Mouse (Mus musculus): ENCODE measurements around the gene Rnf40. TPM values are rescaled to one million over a fixed set of nuclear protein-coding genes. Genes with fewer than 3 reads are reported as not detected.

Gene Rnf40
- total RNA-seq, 1 experiment from 2014 or later: 69.6 TPM

DNA sequence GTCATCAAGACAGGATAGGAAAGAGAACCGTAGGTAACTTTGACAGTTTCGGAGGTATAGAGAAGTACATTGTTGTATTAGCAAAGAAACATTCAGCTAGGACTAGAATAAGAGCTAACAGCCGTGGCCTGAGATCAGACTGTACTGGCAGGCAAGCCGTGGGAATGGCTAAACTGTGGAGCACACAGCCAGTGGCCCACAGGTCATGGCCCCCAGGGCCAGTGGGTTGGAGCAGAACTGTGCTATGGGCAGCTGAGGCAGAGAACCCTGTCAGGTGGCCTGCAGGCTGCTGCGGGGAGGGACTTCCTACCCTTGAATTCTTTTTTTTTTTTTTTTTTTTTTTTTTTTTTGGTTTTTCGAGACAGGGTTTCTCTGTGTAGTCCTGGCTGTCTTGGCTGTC, 60.6 kb downstream of the Rnf40 start:
- no peak for DNase-seq

DNA sequence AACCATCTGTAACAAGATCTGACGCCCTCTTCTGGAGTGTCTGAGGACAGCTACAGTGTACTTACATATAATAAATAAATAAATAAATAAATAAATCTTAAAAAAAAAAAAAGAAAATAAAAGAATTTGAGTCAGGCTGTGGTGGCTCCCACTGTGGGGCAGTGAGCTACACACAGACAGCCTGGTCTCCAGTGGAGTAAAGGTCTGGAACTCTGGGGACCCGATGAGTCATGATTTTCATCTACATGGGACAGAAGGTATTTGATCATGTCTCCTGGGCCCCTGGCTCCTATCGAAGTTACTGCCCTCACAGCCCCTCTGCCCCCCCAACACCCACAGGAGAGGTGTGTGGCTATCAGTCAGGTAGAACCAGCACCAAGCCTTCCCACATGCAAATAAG, 63.1 kb downstream of the Rnf40 start:
- no peak for DNase-seq

DNA sequence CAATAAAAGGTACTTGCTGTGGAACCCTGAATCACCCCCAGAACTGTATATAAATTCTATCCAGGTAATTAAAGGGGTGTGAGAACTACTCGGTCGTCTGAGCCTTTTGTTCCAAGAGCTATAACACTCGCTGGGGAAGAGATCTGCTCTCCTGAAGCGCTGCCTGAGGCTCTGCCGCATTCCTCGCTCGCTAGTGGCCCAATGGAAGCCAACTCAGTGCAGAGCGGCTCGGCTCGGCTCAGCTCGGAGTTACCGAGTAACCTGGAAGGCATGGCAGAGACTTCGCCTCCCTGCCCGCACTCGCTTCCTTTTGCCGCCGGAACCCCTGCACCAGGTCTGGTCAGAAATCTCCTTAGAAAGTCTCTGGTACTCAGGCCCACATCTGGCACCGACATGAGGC, 63.5 kb downstream of the Rnf40 start:
- no peak for DNase-seq

DNA sequence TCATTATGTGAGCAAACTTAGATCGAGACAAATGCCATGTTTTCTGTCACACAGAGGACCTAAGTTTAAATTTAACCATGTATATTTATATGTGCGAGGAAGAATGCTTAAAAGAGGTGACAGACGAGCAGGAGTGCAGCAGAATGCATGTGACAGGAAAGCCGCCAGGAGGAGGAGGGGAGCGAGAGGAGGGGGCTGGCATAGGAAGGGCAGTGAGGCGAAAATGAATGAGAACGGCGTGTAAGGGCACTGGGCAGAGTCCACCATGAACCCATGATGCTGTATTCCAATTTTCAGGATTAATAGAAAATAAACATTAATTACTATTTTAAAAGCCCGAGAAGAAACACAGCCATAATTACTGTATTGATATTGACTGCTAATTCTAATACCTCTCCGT, 65.8 kb downstream of the Rnf40 start:
- no peak for DNase-seq

Other genes with a start within 250 kb of the Rnf40 start
- 31.4 and 32.8 TPM in 2 replicates for gene Zfp768, start 243.2 kb upstream of the Rnf40 start, total RNA-seq (2021)
- gene Zfp747, start 212.7 kb upstream of the Rnf40 start, total RNA-seq (2021): 8.3 and 11.2 TPM in 2 replicates
- 5.3 and 5.9 TPM in 2 replicates for gene 9130019O22Rik, start 201.6 kb upstream of the Rnf40 start, total RNA-seq (2021)
- 9.6 and 10.7 TPM in 2 replicates for gene E430018J23Rik, start 195.1 kb upstream of the Rnf40 start, total RNA-seq (2021)
- 7.5 and 8.0 TPM in 2 replicates for gene Zfp764, start 181.9 kb upstream of the Rnf40 start, total RNA-seq (2021)
- 13.3 and 23.3 TPM in 2 replicates for gene Zfp688, start 166.7 kb upstream of the Rnf40 start, total RNA-seq (2021)
- gene Zfp689, start 139.6 kb upstream of the Rnf40 start, total RNA-seq (2021): 3.3 and 4.2 TPM in 2 replicates
- 62.4 and 63.3 TPM in 2 replicates for gene Prr14, start 129.2 kb upstream of the Rnf40 start, total RNA-seq (2021)
- gene Fbrs, start 109.6 kb upstream of the Rnf40 start, total RNA-seq (2021): 84.4 and 86.7 TPM in 2 replicates
- 111 and 125 TPM in 2 replicates for gene Srcap, start 76.8 kb upstream of the Rnf40 start, total RNA-seq (2021)
- 21.7 and 31.3 TPM in 2 replicates for gene Gm42715, start 69.2 kb upstream of the Rnf40 start, total RNA-seq (2021)
- not detected in 2 replicates for gene Tmem265, start 27.4 kb upstream of the Rnf40 start, total RNA-seq (2021)
- 52.3 and 55.0 TPM in 2 replicates for gene Phkg2, start 15.4 kb upstream of the Rnf40 start, total RNA-seq (2021)
- 12.7 and 15.4 TPM in 2 replicates for gene Ccdc189, start 172 bp upstream of the Rnf40 start, total RNA-seq (2021)
- gene Zfp629, start 27.0 kb downstream of the Rnf40 start, total RNA-seq (2021): 25.1 and 25.4 TPM in 2 replicates
- gene Bcl7c, start 120.2 kb downstream of the Rnf40 start, total RNA-seq (2021): 64.9 and 114 TPM in 2 replicates
- 2.5 and 2.6 TPM in 2 replicates for gene Ctf1, start 124.0 kb downstream of the Rnf40 start, total RNA-seq (2021)
- gene Ctf2, start 143.4 kb downstream of the Rnf40 start, total RNA-seq (2021): not detected in 2 replicates
- 18.3 and 18.5 TPM in 2 replicates for gene Fbxl19, start 155.8 kb downstream of the Rnf40 start, total RNA-seq (2021)
- 31.5 and 37.2 TPM in 2 replicates for gene Orai3, start 181.0 kb downstream of the Rnf40 start, total RNA-seq (2021)
- gene Setd1a, start 187.9 kb downstream of the Rnf40 start, total RNA-seq (2021): 36.9 and 49.8 TPM in 2 replicates
- gene Gm49388, start 196.8 kb downstream of the Rnf40 start, total RNA-seq (2021): 4.4 and 6.9 TPM in 2 replicates
- 49.1 and 66.2 TPM in 2 replicates for gene Hsd3b7, start 211.8 kb downstream of the Rnf40 start, total RNA-seq (2021)
- 101 and 122 TPM in 2 replicates for gene Stx4a, start 235.5 kb downstream of the Rnf40 start, total RNA-seq (2021)
- 4.2 and 8.0 TPM in 2 replicates for gene Stx1b, start 235.8 kb downstream of the Rnf40 start, total RNA-seq (2021)